Mouse (Mus musculus) heart, adult 8-10 months (tissue): ENCODE results near the gene 2210017I01Rik. TPM values are rescaled to one million over a fixed set of nuclear protein-coding genes. Genes with fewer than 3 reads are reported as not detected.

Experiments used
- DNase-seq: peaks from one replicate; pipeline ENCODE4 v3.0.0; 2022; ENCODE audit warnings: low spot score
- total RNA-seq, 4 experiments: library from RNA; stranded (reverse); gene quantifications; 2 replicates each; pipeline ENCODE4 v1.2.4; 2022

2210017I01Rik gene
- total RNA-seq, 4 experiments from 2014 or later, result not detected

- no peak for DNase-seq
Measured at GRCm38 (mm10) chr3:92565418-92565817, 41.9 kb downstream of the 2210017I01Rik start.

Other genes with a start within 250 kb of the 2210017I01Rik start
- gene Sprr2f, start 242.3 kb downstream of the 2210017I01Rik start, total RNA-seq, result not detected
- gene Sprr2h, start 221.8 kb downstream of the 2210017I01Rik start, total RNA-seq, result not detected
- gene Sprr2i, start 199.5 kb downstream of the 2210017I01Rik start, total RNA-seq, result not detected
- gene Sprr2j-ps, start 189.4 kb downstream of the 2210017I01Rik start, total RNA-seq, result not detected
- gene Gm9774, start 178.1 kb downstream of the 2210017I01Rik start, total RNA-seq, result 1 to 10 TPM in 3 of 4 experiments, not detected in 1; 1.4 to 3.1 (median 2.9) TPM
- not detected for gene Sprr2k, start 174.9 kb downstream of the 2210017I01Rik start, total RNA-seq
- not detected for gene Sprr1b, start 168.7 kb downstream of the 2210017I01Rik start, total RNA-seq
- gene Sprr3, start 148.8 kb downstream of the 2210017I01Rik start, total RNA-seq, result not detected
- gene Sprr1a, start 121.6 kb downstream of the 2210017I01Rik start, total RNA-seq, result under 1 TPM in 3 of 4 experiments, not detected in 1; 0.35 to 0.69 (median 0.41) TPM
- gene Sprr4, start 107.0 kb downstream of the 2210017I01Rik start, total RNA-seq, result not detected
- gene 2310046K23Rik, start 73.0 kb downstream of the 2210017I01Rik start, total RNA-seq, result not detected
- gene Ivl, start 33.8 kb downstream of the 2210017I01Rik start, total RNA-seq, result not detected
- gene Smcp, start 18.5 kb downstream of the 2210017I01Rik start, total RNA-seq, result not detected
- gene Lce6a, start 14.2 kb upstream of the 2210017I01Rik start, total RNA-seq, result not detected
- gene Lce1a1, start 40.8 kb upstream of the 2210017I01Rik start, total RNA-seq, result not detected
- gene Lce1b, start 49.4 kb upstream of the 2210017I01Rik start, total RNA-seq, result not detected
- not detected for gene Lce1a2, start 62.8 kb upstream of the 2210017I01Rik start, total RNA-seq
- gene Lce1c, start 71.8 kb upstream of the 2210017I01Rik start, total RNA-seq, result not detected
- not detected for gene Lce1d, start 79.7 kb upstream of the 2210017I01Rik start, total RNA-seq
- not detected for gene Lce1e, start 101.6 kb upstream of the 2210017I01Rik start, total RNA-seq
- gene Lce1f, start 112.9 kb upstream of the 2210017I01Rik start, total RNA-seq, result not detected
- gene Gm38119, start 131.6 kb upstream of the 2210017I01Rik start, total RNA-seq, result not detected
- gene Lce1g, start 144.8 kb upstream of the 2210017I01Rik start, total RNA-seq, result not detected
- gene Lce1h, start 157.6 kb upstream of the 2210017I01Rik start, total RNA-seq, result not detected
- not detected for gene Lce1i, start 171.4 kb upstream of the 2210017I01Rik start, total RNA-seq
- gene Lce1j, start 183.0 kb upstream of the 2210017I01Rik start, total RNA-seq, result not detected
- not detected for gene Lce1k, start 200.4 kb upstream of the 2210017I01Rik start, total RNA-seq
- gene Kprp, start 219.8 kb upstream of the 2210017I01Rik start, total RNA-seq, result not detected
- not detected for gene Lce1l, start 243.8 kb upstream of the 2210017I01Rik start, total RNA-seq